Mouse (Mus musculus) adrenal gland (tissue): Measurements from ENCODE around the gene Snrpd3.

Source experiments
- intact Hi-C: fragments of 180-260 bp; cut with DNase I; formaldehyde crosslinking; loops from one replicate; pipeline ENCODE4 v1.15.1; 2025

Gene Snrpd3

DNA sequence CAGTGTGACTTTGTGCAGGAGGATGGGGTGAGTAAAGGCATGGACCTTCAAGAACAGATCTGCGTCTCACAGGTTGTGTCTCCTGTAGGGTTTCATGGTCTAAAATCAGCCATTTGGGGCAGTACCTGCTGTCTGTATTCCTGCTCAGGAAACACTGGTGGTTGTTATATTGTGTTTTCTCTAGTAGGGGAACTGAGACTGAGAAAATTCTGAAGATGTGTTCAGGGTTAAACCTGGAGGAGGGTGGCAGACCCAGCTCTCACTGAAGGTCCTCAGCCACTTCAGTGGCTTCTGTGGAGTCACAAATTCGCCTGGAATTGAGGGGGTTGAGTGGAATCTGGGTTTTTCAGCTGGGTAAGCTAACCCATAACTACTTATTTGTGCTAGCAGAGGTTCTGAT lies 13.0 kb downstream of the Snrpd3 start:
- intact Hi-C loops, result no loop called here

GRCm38 (mm10) chr10:75531532-75532090 lies 14.3 kb downstream of the Snrpd3 start:
- intact Hi-C loops, result no loop called here

DNA sequence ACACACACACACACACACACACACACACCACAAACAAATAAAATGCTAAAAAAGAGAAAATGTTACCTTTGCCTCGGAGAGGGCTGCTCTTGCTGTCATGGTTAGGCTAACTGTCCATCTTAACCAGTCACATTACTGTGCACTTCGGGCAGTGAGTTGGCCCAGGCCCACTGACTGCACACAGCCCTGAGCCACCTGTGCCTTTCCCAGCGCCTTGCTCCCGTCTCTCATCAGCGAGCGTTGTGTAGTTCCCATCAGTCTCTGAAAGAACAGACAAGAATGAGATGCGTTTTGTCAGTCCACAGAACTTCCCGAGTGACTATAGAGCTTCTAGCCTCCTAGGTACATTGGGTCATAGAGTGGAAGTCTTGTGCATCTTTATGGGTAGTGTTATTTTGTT lies 16.9 kb downstream of the Snrpd3 start:
- intact Hi-C loops, result no loop called here

- intact Hi-C loops, result no loop called here
Observed at GRCm38 (mm10) chr10:75534934-75535333, 17.6 kb downstream of the Snrpd3 start.

- intact Hi-C loops, result no loop called here
Observed at GRCm38 (mm10) chr10:75535423-75535822, 18.1 kb downstream of the Snrpd3 start.

DNA sequence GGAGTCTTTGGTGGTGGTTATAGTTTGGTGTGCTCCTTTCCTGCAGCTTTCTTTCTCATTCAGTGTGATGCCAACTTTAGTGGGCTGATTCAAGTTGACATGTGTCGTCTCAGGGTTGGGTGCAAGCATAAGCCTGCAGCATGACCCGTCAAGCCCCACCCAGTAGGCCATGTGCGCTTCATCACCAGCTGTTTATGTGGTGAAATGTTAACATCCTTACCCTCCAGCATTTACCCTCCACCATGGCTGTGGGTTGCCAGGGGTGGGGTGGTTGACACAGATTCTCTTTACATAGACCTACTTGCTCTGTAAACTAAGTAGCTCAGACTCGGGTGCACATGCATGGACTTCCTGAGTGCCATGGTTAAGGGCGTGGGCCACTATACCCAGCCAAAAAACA lies 18.8 kb downstream of the Snrpd3 start:
- intact Hi-C loops, result no loop called here

DNA sequence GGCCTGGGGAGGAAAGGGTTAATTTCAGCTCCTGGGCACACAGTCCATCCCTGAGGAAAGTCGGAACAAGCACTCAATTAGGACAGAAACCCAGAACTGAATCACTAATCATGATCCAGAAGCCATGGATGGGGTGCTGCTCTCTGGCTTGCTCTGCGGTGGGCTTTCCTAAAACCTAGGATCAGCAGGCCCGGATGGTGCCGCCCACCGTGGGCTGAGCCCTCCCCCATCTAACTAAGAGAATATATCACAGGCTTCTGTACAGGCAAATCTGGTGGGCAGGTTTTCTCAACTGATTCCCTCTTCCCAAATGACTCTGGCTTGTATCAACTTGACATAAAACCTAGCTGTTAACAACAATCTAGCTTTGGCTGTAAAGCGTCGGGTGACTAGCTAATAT lies 30.6 kb downstream of the Snrpd3 start:
- intact Hi-C loops, result no loop called here

DNA sequence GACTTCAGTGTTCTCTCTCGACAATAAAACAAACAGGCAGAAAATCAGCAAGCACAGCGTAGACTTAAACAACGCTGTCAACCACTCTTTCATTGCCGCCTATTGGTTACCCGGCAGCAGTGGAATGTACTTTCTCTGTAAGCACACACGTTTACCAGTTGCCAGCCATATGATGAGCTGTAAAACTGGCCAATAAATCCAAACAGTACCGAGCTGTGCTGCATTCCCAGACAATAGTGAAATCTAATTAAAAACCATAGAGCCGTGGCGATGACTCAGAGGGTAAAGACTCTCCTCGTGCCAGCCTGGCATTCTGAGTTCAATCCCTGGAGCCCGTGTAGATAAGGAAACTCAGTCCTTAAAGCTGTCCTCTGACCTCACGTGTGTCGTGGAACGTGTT lies 31.1 kb downstream of the Snrpd3 start:
- intact Hi-C loops, result no loop called here

GRCm38 (mm10) chr10:75549886-75550285 lies 32.5 kb downstream of the Snrpd3 start:
- intact Hi-C loops, result no loop called here

- intact Hi-C loops, result no loop called here
Observed at GRCm38 (mm10) chr10:75551175-75551574, 33.8 kb downstream of the Snrpd3 start.

GRCm38 (mm10) chr10:75552106-75552505 lies 34.8 kb downstream of the Snrpd3 start:
- intact Hi-C loops, result no loop called here

DNA sequence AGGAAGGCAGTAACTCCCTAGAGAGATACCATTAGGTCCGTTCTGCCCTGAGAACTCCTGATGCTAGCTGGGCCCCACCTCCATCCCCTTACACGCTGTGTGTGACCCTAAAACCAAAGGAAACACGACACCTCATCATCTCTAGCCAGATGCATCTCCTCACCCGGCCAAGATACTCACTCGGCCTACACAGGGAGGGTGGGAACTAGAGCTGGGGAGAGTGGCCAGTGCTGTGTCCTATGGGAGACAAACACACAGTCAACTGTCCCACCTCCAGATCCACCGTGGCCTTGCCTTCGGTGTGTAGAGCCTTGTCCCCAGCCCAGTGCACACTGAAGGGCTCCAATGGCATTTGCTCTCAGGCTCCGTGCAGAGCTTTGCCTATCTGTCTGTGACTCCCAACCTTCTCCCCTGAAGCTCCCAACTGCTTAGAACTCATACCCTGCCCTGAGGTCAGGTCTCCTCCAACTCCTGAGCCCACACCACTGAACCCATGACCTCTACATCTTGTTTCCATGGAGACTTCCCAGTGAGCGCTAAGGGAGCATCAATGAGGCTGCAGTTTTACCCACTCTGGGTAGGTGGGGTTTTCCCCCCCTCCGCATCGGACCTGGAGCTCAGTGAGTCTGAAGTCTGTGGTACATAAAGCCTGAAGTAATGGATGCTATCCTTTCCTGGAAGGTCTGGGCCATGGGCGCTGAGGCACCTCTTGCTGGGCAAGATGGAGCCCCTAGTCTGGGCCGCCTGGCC lies 35.5 kb downstream of the Snrpd3 start:
- intact Hi-C loops, result no loop called here

DNA sequence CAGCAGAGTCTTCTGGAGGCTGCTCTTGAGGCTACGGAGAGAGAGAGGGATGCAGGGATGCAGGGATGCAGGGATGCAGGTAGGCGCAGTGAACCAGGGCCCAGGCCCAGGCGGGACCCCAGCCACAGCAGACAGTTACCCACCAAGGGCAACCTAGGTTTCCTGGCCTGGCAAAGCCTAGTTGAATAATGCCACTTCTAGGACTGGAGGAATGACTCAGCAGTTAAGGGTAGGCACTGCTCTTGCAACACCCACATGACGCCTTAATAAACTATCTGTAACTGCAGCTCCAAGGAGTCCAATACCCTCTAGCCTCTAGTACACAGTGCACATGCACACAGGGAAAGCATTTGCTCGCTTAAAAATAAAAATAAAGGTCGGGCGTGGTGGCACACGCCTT lies 36.7 kb downstream of the Snrpd3 start:
- intact Hi-C loops, result no loop called here

DNA sequence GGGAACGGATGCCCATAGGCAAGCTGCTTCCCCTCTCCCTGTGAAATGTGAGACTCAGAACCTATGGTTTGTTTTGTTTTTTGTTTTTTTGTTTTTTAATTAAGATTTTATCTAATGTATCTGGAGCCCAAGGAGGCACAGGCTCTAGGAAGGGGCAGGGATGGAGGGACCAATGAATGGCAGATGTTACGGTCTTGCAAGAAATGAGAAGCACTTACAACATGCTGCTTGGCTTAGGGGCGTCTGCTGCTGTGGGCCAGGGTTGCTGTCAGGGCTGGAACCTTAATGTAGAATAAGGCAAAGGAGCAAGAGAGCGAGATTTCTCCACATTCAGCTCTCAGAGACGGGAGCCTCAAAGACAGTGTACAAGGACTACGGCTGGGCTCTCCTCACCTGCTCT lies 38.2 kb downstream of the Snrpd3 start:
- intact Hi-C loops, result no loop called here

GRCm38 (mm10) chr10:75556026-75556425 lies 38.7 kb downstream of the Snrpd3 start:
- intact Hi-C loops, result no loop called here

GRCm38 (mm10) chr10:75558515-75558914 lies 41.2 kb downstream of the Snrpd3 start:
- intact Hi-C loops, result no loop called here

- intact Hi-C loops, result no loop called here
Observed at GRCm38 (mm10) chr10:75559041-75559675, 41.8 kb downstream of the Snrpd3 start.

- intact Hi-C loops, result no loop called here
Observed at GRCm38 (mm10) chr10:75559676-75560548, 42.6 kb downstream of the Snrpd3 start, which contains the start of gene Lrrc75b. Lrrc75b (minus strand) TSS chr10:75560330.

DNA sequence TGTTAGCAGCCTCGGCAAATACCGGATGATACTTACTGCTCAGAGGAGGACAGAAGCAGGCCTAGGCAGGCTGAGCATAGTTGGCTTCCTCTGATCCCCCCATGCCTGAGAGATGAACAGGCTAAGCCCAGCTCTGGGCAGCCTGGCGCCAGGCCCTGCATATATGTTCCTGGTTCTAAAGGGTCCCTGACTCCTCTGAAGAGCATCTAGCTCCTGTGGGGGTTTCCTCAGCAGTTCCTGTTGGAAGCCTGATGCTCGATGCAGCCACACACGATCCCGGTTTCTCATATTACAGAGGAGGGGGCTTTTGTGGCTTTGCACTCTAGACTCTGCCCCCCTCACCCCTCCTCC lies 43.2 kb downstream of the Snrpd3 start:
- intact Hi-C loops, result no loop called here

GRCm38 (mm10) chr10:75561071-75561654 lies 43.8 kb downstream of the Snrpd3 start, which contains the start of gene Ggt1:
Ggt1 (plus strand) TSS chr10:75561604.
- intact Hi-C loops, result no loop called here

- intact Hi-C loops, result no loop called here
Observed at GRCm38 (mm10) chr10:75562596-75562995, 45.2 kb downstream of the Snrpd3 start.
